Mouse (Mus musculus) embryonic facial prominence, embryonic 12.5 days (tissue): ENCODE results near the gene Slc13a1. TPM values are rescaled to one million over a fixed set of nuclear protein-coding genes. Genes with fewer than 3 reads are reported as not detected.

ENCODE experiments used
- ATAC-seq: fragments of 200-750 bp; cut with Nextera tagmentation; 2 replicates; pipeline ENCODE4 v1.8.0; 2017; ENCODE audit not compliant: insufficient number of reproducible peaks, insufficient read depth, low FRiP score, low TSS enrichment
- H3K27ac ChIP-seq: fragments of 300-500 bp; sonication (generic); 2 replicates; pipeline ENCODE4 v1.5.1; 2016; ENCODE audit warnings: mild to moderate bottlenecking
- H3K27me3 ChIP-seq: fragments of 300-500 bp; sonication (generic); 2 replicates; pipeline ENCODE4 v1.6.1; 2016; ENCODE audit warnings: mild to moderate bottlenecking, moderate library complexity
- H3K36me3 ChIP-seq: fragments of 300-500 bp; sonication (generic); 2 replicates; pipeline ENCODE4 v1.6.1; 2016; ENCODE audit warnings: mild to moderate bottlenecking
- H3K4me1 ChIP-seq: fragments of 300-500 bp; sonication (generic); 2 replicates; pipeline ENCODE4 v1.6.1; 2016
- H3K4me2 ChIP-seq: fragments of 300-500 bp; sonication (generic); replicated peaks from 2 replicates; pipeline ENCODE4 v1.6.1; 2016; ENCODE audit warnings: mild to moderate bottlenecking, moderate library complexity
- H3K4me3 ChIP-seq: fragments of 300-500 bp; sonication (generic); 2 replicates; pipeline ENCODE4 v1.5.1; 2016; ENCODE audit warnings: mild to moderate bottlenecking
- H3K9ac ChIP-seq: fragments of 300-500 bp; sonication (generic); 2 replicates; pipeline ENCODE4 v1.6.1; 2016; ENCODE audit warnings: mild to moderate bottlenecking, moderate library complexity
- H3K9me3 ChIP-seq: fragments of 300-500 bp; sonication (generic); 2 replicates; pipeline ENCODE4 v1.6.1; 2016; ENCODE audit warnings: mild to moderate bottlenecking, moderate library complexity
- WGBS: fragments of 180-500 bp; shearing (Covaris S2); methylation state at CpG from one replicate; pipeline ENCODE4 v1.1.7; 2016; 5-methylcytosine and 5-hydroxymethylcytosine counted together
- microRNA-seq: library from miRNA; unstranded; fragments of <30 nt; microRNA quantifications from one replicate; pipeline ENCODE4, GENCODE M21; 2017
- polyA plus RNA-seq: library from polyadenylated mRNA; unstranded; fragments of >200 nt; fragmentation: Nextera tagmentation; extraction: Ambion mirVana; gene quantifications from 2 replicates; pipeline ENCODE4 v1.2.1, GENCODE M21; 2016

Slc13a1 gene
- polyA plus RNA-seq, 1 experiment from 2014 or later: 0.06 TPM

DNA sequence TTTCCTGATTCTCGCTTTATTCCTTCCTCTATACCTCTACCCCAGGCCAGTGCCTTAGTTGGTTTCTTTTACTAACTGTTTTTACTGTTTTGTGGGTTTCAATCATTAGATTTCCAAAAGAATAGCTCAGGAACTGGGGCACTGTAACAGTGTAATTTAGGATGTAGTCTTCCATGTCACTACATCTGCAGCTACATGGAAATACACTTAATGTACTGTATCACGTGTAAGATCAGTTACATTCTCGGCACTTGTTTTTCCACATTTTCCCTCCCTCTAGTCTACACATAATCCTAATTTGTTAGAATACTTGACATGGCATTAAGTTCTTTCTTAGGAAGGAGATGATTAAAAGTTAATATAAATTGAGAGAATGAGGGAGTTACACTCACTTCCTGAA lies 108.1 kb downstream of the Slc13a1 start:
- no peaks in the 10 kb centered on the region for H3K27me3 ChIP-seq
- H3K4me1 ChIP-seq: no peaks in the 10 kb centered on the region
- no peak for ATAC-seq
- H3K36me3 ChIP-seq: no peaks in the 10 kb centered on the region
- WGBS: 76% methylated on average over 3 of the region's 3 CpGs
- H3K9me3 ChIP-seq: no peaks in the 10 kb centered on the region
- H3K4me3 ChIP-seq: no peak overlapping the region
- H3K9ac ChIP-seq: no peak overlapping the region
- no peak overlapping the region for H3K27ac ChIP-seq
- H3K4me2 ChIP-seq: no peak overlapping the region

- no peaks in the 10 kb centered on the region for H3K4me1 ChIP-seq
- WGBS: 88% methylated on average over 4 of the region's 4 CpGs
- no peak overlapping the region for H3K4me2 ChIP-seq
- no peaks in the 10 kb centered on the region for H3K36me3 ChIP-seq
- H3K4me3 ChIP-seq: no peak overlapping the region
- no peak for ATAC-seq
- no peaks in the 10 kb centered on the region for H3K9me3 ChIP-seq
- no peak overlapping the region for H3K9ac ChIP-seq
- no peaks in the 10 kb centered on the region for H3K27me3 ChIP-seq
- H3K27ac ChIP-seq: no peak overlapping the region
Measured at GRCm38 (mm10) chr6:24055086-24055485, 112.8 kb downstream of the Slc13a1 start.

- WGBS: 91% methylated on average over 9 of the region's 9 CpGs
Measured at GRCm38 (mm10) chr6:24054086-24054710, 113.7 kb downstream of the Slc13a1 start.

GRCm38 (mm10) chr6:24047014-24047770 lies 120.7 kb downstream of the Slc13a1 start:
- Histone ChIP-seq H3K9me3 (no peaks in the 10 kb centered on the region), H3K9ac (no peak overlapping the region), H3K4me3 (no peak overlapping the region), H3K4me1 (no peaks in the 10 kb centered on the region), H3K36me3 (no peaks in the 10 kb centered on the region), H3K4me2 (no peak overlapping the region), H3K27me3 (no peaks in the 10 kb centered on the region), H3K27ac (no peak overlapping the region)
- ATAC-seq: 0 out of 2 replicates have a peak, but pooled peaks have one; percentile 41
- WGBS: 44% methylated on average over 7 of the region's 7 CpGs

More at GRCm38 (mm10) chr6:24054086-24054710, 113.7 kb downstream of the Slc13a1 start:
- Histone ChIP-seq H3K36me3 (no peaks in the 10 kb centered on the region), H3K4me2 (no peak overlapping the region), H3K27me3 (no peaks in the 10 kb centered on the region), H3K4me3 (no peak overlapping the region), H3K9me3 (no peaks in the 10 kb centered on the region), H3K9ac (no peak overlapping the region), H3K4me1 (no peaks in the 10 kb centered on the region), H3K27ac (no peak overlapping the region)
- ATAC-seq: no peak

DNA sequence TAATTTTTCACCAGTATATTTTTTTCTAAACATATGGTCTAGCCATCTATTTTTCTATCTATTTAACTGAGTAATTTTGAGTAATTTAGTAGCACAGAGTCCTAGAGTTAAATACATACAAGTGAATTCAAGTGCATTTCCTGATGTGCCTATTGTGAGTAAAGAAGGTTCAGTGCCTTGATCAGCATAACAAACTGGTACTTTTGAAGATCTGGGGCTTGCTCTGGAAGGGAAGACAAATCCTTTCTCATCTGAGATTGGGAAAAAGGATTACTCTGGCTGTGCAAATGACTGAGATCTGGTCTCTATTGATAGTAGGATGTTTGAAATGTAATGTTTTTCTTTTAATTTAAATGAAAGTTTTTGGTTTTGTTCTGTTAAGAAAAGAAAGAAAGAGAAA lies 124.4 kb downstream of the Slc13a1 start:
- H3K9ac ChIP-seq: no peak overlapping the region

More for the DNA sequence above, 124.4 kb downstream of the Slc13a1 start:
- Histone ChIP-seq H3K4me3 (no peak overlapping the region), H3K36me3 (no peaks in the 10 kb centered on the region), H3K9me3 (no peaks in the 10 kb centered on the region), H3K4me1 (no peaks in the 10 kb centered on the region), H3K27ac (no peak overlapping the region), H3K27me3 (no peaks in the 10 kb centered on the region), H3K4me2 (no peak overlapping the region)
- ATAC-seq: no peak

Small RNA genes within 50 kb of the gene (microRNA-seq; reads per million reads assigned to microRNA genes)
- gene Gm26386: not detected

Other genes starting within 250 kb of the Slc13a1 start
- not detected in 2 replicates for gene Tas2r118, start 198.0 kb downstream of the Slc13a1 start, polyA plus RNA-seq